Mouse (Mus musculus) layer of hippocampus, adult 2 months (tissue): ENCODE results near the gene Pcca. TPM values are rescaled to one million over a fixed set of nuclear protein-coding genes. Genes with fewer than 3 reads are reported as not detected.

ENCODE experiments used
- DNase-seq, 2 experiments: peaks; one replicate each; pipeline ENCODE4 v3.0.0; 2022; ENCODE audit warnings: low spot score in 2 of 2
- H3K27ac ChIP-seq: fragments of 200-600 bp; 2 replicates; pipeline ENCODE4 v1.8.1; 2022
- H3K4me3 ChIP-seq: fragments of 200-600 bp; 2 replicates; pipeline ENCODE4 v1.8.1; 2022; ENCODE audit warnings: mild to moderate bottlenecking
- CTCF ChIP-seq: fragments of 200-600 bp; conservative IDR thresholded peaks from 2 replicates; pipeline ENCODE4 v1.8.1; 2022; ENCODE audit warnings: antibody characterized with exemption, mild to moderate bottlenecking, moderate library complexity
- total RNA-seq, 2 experiments: library from RNA; stranded (reverse); gene quantifications; 2 replicates each; pipeline ENCODE4 v1.2.3; 2021

The Pcca gene
- total RNA-seq, 2 experiments from 2014 or later = 41.2 to 44.3 TPM

- TF ChIP-seq CTCF = no peak
- Histone ChIP-seq H3K27ac (no peak overlapping the region), H3K4me3 (no peak overlapping the region)
- no peak for DNase-seq
These were observed 154.3 kb downstream of the Pcca start for GRCm38 (mm10) chr14:122688378-122688777.

GRCm38 (mm10) chr14:122689136-122689815 lies 155.2 kb downstream of the Pcca start:
- no peak for TF ChIP-seq CTCF
- Histone ChIP-seq H3K27ac (0 out of 2 replicates have a peak overlapping the region, but pooled peaks have one; percentile 4), H3K4me3 (no peak overlapping the region)
- DNase-seq = no peak

GRCm38 (mm10) chr14:122691555-122691954 lies 157.4 kb downstream of the Pcca start:
- TF ChIP-seq CTCF = no peak
- H3K4me3 ChIP-seq = no peak overlapping the region

GRCm38 (mm10) chr14:122700333-122700732 lies 166.2 kb downstream of the Pcca start:
- no peak for TF ChIP-seq CTCF
- Histone ChIP-seq H3K27ac (no peak overlapping the region), H3K4me3 (no peak overlapping the region)
- no peak for DNase-seq

More at GRCm38 (mm10) chr14:122691555-122691954, 157.4 kb downstream of the Pcca start:
- no peak overlapping the region for H3K27ac ChIP-seq
- no peak for DNase-seq

GRCm38 (mm10) chr14:122713793-122714192 lies 179.7 kb downstream of the Pcca start:
- no peak for DNase-seq
- Histone ChIP-seq H3K4me3 (no peak overlapping the region), H3K27ac (no peak overlapping the region)
- TF ChIP-seq CTCF = no peak

- TF ChIP-seq CTCF = no peak
These were observed 180.8 kb downstream of the Pcca start for GRCm38 (mm10) chr14:122714911-122715310.

GRCm38 (mm10) chr14:122716057-122716456 lies 181.9 kb downstream of the Pcca start:
- Histone ChIP-seq H3K4me3 (no peak overlapping the region), H3K27ac (no peak overlapping the region)
- DNase-seq = no peak
- TF ChIP-seq CTCF = no peak

More at GRCm38 (mm10) chr14:122714911-122715310, 180.8 kb downstream of the Pcca start:
- Histone ChIP-seq H3K27ac (no peak overlapping the region), H3K4me3 (no peak overlapping the region)
- no peak for DNase-seq

GRCm38 (mm10) chr14:122719496-122720080 lies 185.5 kb downstream of the Pcca start:
- no peak for DNase-seq
- H3K4me3 ChIP-seq = no peak overlapping the region
- H3K27ac ChIP-seq = no peak overlapping the region; the same call in 1 of the 2 replicates
- TF ChIP-seq CTCF = no peak

- Histone ChIP-seq H3K27ac (peak overlapping the region; percentile 5), H3K4me3 (no peak overlapping the region)
- DNase-seq = peak; percentile 65
- no peak for TF ChIP-seq CTCF
These were observed 186.9 kb downstream of the Pcca start for GRCm38 (mm10) chr14:122720989-122721388.

GRCm38 (mm10) chr14:122721750-122722149 lies 187.6 kb downstream of the Pcca start:
- no peak overlapping the region for H3K4me3 ChIP-seq
- no peak for DNase-seq
- TF ChIP-seq CTCF = no peak
- peak overlapping the region; percentile 5 for H3K27ac ChIP-seq

GRCm38 (mm10) chr14:122726456-122726855 lies 192.3 kb downstream of the Pcca start:
- H3K27ac ChIP-seq = no peak overlapping the region
- DNase-seq = no peak
- no peak overlapping the region for H3K4me3 ChIP-seq
- TF ChIP-seq CTCF = no peak

- DNase-seq = no peak
- Histone ChIP-seq H3K4me3 (no peak overlapping the region), H3K27ac (no peak overlapping the region)
- no peak; the same call in 1 of the 2 replicates for TF ChIP-seq CTCF
These were observed 195.4 kb downstream of the Pcca start for GRCm38 (mm10) chr14:122729431-122730073.

- H3K27ac ChIP-seq = no peak overlapping the region
- TF ChIP-seq CTCF = no peak
- no peak for DNase-seq
- no peak overlapping the region for H3K4me3 ChIP-seq
These were observed 196.9 kb downstream of the Pcca start for GRCm38 (mm10) chr14:122730921-122731551.
